Mouse (Mus musculus) kidney, embryonic 16.5 days (tissue): ENCODE measurements around the gene Sptssb. TPM values are rescaled to one million over a fixed set of nuclear protein-coding genes. Genes with fewer than 3 reads are reported as not detected.

Experiments
- ATAC-seq: fragments of 200-750 bp; cut with Nextera tagmentation; 2 replicates; pipeline ENCODE4 v1.8.0; 2017; ENCODE audit warnings: moderate TSS enrichment; ENCODE audit not compliant: low FRiP score, low TSS enrichment
- H3K27ac ChIP-seq: fragments of 300-500 bp; sonication (generic); 2 replicates; pipeline ENCODE4 v1.5.1; 2014; ENCODE audit warnings: low read length
- H3K27me3 ChIP-seq: fragments of 300-500 bp; sonication (generic); 2 replicates; pipeline ENCODE4 v1.6.1; 2014; ENCODE audit warnings: low read length, control low read depth, mixed read lengths; ENCODE audit not compliant: insufficient read depth
- H3K36me3 ChIP-seq: fragments of 300-500 bp; sonication (generic); 2 replicates; pipeline ENCODE4 v1.6.1; 2014; ENCODE audit warnings: low read length, control low read depth, mixed read lengths; ENCODE audit not compliant: insufficient read depth
- H3K4me1 ChIP-seq: fragments of 300-500 bp; sonication (generic); 2 replicates; pipeline ENCODE4 v1.6.1; 2014; ENCODE audit warnings: low read length, control low read depth, mixed read lengths; ENCODE audit not compliant: insufficient read depth
- H3K4me2 ChIP-seq: fragments of 300-500 bp; sonication (generic); replicated peaks from 2 replicates; pipeline ENCODE4 v1.6.1; 2014; ENCODE audit warnings: low read depth, low read length
- H3K4me3 ChIP-seq: fragments of 300-500 bp; sonication (generic); 2 replicates; pipeline ENCODE4 v1.5.1; 2014; ENCODE audit warnings: mild to moderate bottlenecking, low read length
- H3K9ac ChIP-seq: fragments of 300-500 bp; sonication (generic); replicated peaks from 2 replicates; pipeline ENCODE4 v1.6.1; 2014; ENCODE audit warnings: low read length
- H3K9me3 ChIP-seq: fragments of 300-500 bp; sonication (generic); 2 replicates; pipeline ENCODE4 v1.6.1; 2016; ENCODE audit warnings: low read length, control low read depth
- WGBS: fragments of 180-500 bp; shearing (Covaris S2); extraction: QIAGEN DNeasy Blood & Tissue Kit; methylation state at CpG from one replicate; pipeline ENCODE4 v1.1.7; 2014; 5-methylcytosine and 5-hydroxymethylcytosine counted together
- polyA plus RNA-seq: library from polyadenylated mRNA; unstranded; fragments of >200 nt; fragmentation: Nextera tagmentation; extraction: Ambion mirVana; gene quantifications from 2 replicates; pipeline ENCODE4 v1.2.1, GENCODE M21; 2015

Gene Sptssb
- polyA plus RNA-seq = 3.7 and 8.9 TPM in 2 replicates

DNA sequence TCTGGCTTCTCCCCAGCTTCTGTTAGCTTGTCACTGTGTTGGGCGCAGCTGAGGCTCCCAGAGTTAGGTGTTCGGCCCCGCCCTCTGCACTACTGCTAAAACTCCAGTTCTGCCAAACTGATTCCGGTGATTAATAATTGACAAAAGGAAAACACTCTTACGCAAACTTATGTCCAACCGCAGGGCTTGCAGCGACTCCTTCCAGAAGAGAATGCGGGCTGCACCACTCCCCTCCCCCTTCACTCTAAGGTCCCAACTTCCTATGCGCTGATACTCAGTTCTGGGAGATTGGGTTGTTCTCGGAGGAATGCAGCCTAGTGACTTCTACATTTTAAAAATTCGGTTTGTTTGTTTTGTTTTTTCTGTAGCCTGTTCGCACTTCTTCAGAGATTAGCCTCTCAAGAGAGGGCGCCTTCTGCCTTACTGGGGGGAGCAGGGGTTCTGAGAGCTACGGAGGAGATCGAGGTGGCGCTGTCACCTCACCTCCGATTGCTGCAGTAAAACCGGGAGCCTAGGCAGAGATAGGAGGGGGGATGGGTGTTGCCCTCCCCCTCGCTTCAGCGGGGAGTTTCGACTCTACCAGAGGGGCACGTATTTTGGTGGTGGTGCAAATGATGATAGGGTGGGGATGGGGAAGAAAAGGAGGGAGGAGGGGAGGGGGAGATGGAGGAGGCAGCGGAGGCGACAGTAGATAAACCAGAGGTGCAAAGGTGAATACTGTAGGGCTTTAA is at the start of gene Sptssb:
Sptssb (minus strand) TSS at position 83 of the 731 bp plus-strand sequence.
- Histone ChIP-seq H3K4me3 (peak within 1 kb of the TSS; percentile 50), H3K4me2 (peak within 1 kb of the TSS; percentile 83), H3K27ac (no peak within 1 kb of the TSS), H3K36me3 (no peaks in the 10 kb centered on the region), H3K27me3 (peaks cover 9% of the 10 kb centered on the region), H3K4me1 (peaks cover 12% of the 10 kb centered on the region), H3K9ac (peak within 1 kb of the TSS; percentile 52), H3K9me3 (no peaks in the 10 kb centered on the region)
- peak; percentile 82 for ATAC-seq
- WGBS = under 1% methylated on average over 24 of the region's 24 CpGs

DNA sequence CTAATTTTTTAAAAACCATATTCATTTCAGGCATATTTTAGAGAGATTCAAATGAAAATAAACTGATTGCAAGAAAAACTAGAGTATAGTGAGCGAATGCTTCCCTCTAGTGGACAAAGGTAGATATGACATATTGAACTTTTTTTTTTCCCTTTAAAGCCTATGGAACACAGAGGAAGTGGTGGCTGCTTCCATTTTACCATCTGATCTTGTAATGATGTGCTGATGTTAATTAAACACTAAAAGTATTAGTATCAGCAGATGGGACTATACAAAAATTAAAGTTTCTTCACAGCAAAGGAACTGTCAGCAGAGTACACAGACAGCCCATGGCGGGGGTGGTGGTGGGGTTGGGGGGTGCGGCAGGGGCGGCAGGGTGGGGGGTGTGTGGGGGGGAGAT is 48.3 kb upstream of the Sptssb start:
- Histone ChIP-seq H3K27ac (no peak overlapping the region), H3K4me1 (peaks cover 7% of the 10 kb centered on the region; the same call in 1 of the 2 replicates), H3K9ac (no peak overlapping the region), H3K4me3 (no peak overlapping the region), H3K9me3 (no peaks in the 10 kb centered on the region), H3K27me3 (no peaks in the 10 kb centered on the region), H3K4me2 (no peak overlapping the region), H3K36me3 (no peaks in the 10 kb centered on the region)
- ATAC-seq = no peak
- 51% methylated on average over 4 of the region's 4 CpGs for WGBS

DNA sequence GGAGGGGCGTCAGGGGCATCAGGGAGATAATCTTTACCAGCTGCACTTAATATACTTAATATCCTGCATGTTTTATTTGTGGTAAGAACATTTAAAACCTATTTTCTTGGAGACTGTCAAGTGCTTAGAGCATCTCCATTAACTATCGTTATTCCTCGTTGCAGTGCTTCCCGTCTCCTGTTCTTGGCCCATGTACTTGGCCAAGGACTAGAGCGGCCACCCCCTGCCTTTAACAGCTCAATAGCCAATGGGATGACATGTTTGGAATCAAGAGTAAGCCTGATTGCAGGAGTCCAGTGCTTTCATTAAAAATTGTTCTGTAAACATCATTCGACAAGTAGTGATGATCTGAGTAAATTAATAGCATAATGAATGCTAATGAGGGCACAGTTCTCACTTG is 47.8 kb upstream of the Sptssb start:
- Histone ChIP-seq H3K4me1 (peaks cover 1% of the 10 kb centered on the region), H3K27me3 (no peaks in the 10 kb centered on the region), H3K36me3 (no peaks in the 10 kb centered on the region), H3K9me3 (no peaks in the 10 kb centered on the region), H3K4me2 (no peak overlapping the region), H3K27ac (no peak overlapping the region), H3K9ac (no peak overlapping the region), H3K4me3 (no peak overlapping the region)
- 55% methylated on average over 6 of the region's 6 CpGs for WGBS
- no peak for ATAC-seq

DNA sequence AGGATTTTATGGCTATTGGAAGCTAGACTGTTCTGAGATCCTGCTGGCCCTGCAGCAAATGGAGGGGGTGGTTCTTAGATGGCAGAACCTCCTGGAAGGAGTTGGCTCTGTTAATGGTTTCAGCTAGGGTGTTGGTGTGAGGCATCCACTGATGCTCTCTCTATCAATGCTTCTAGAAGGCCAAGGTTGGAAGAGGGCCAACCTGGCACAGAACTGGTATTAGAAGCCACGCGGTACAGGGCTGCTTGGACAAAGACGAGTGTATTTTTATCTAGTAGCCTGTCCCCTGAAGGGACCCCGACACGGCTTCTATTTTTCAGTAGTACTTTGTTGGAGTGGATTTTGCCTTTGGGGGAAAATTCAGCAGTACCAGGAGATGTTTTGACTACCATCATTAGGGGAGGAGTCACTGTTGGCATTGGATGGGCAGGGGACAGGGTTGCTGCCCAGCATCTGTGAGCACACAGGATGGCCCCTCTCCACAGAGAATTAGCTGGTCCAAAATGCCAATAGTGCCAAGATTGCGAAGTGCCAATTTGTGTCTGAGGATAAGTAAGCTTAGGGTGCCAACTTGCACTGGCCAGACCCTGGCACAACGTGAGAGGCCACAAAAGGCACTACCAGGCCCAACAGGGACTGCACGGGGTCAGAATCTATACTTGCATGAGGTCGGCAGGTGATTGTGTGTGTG is 43.2 kb upstream of the Sptssb start:
- Histone ChIP-seq H3K4me2 (no peak overlapping the region), H3K9me3 (no peaks in the 10 kb centered on the region), H3K4me1 (no peaks in the 10 kb centered on the region; the same call in 1 of the 2 replicates), H3K27ac (no peak overlapping the region), H3K9ac (no peak overlapping the region), H3K4me3 (no peak overlapping the region), H3K36me3 (no peaks in the 10 kb centered on the region), H3K27me3 (no peaks in the 10 kb centered on the region)
- no peak for ATAC-seq
- WGBS = 87% methylated on average over 9 of the region's 9 CpGs

DNA sequence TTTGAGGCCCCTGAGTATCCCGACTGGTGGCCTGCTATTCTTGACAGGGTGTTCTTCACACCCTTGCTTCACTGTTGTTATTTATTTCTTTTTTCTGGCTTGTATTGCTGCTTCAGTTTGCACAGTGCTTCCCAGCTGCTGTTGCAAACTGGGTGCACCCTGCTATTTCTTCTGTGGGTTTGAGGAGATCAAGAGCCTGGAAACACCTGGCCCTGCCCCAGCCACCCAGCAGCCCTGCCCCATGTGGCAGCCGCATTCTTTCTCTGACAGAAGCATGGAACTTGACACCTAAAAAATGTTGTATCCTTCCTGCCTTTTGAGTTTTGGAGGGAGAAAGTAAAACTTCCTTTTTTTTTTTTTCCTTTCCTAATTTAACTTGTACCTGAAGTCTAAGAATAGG is 42.6 kb upstream of the Sptssb start:
- Histone ChIP-seq H3K4me3 (no peak overlapping the region), H3K4me2 (no peak overlapping the region), H3K9me3 (no peaks in the 10 kb centered on the region), H3K4me1 (no peaks in the 10 kb centered on the region; the same call in 1 of the 2 replicates), H3K36me3 (no peaks in the 10 kb centered on the region), H3K27me3 (no peaks in the 10 kb centered on the region), H3K27ac (no peak overlapping the region), H3K9ac (no peak overlapping the region)
- WGBS = 34% methylated on average over 2 of the region's 2 CpGs
- ATAC-seq = no peak

DNA sequence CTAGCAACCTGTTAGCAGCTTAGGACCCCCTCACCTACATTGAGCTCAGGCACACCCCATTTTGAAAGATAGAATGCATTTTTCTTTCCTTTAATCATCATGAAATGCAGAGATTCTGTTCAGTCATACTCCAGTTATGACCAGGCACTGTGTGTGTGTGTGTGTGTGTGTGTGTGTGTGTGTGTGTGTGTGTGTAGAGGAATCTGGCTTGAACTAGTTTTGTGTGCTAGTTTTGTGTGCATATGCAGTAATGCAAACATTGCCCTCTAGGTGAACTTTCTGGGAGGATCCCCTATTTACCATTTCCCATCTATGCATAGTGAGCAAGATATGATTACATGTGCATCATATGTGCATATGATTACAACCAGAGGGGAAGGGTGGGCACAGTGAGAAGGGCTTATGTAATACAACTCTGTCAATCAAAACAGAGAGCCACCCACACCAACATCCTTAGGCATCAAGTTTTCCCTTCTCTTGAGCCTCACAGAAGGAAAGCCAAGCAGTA is 42.2 kb upstream of the Sptssb start:
- Histone ChIP-seq H3K36me3 (no peaks in the 10 kb centered on the region), H3K27me3 (no peaks in the 10 kb centered on the region), H3K4me2 (no peak overlapping the region), H3K9me3 (no peaks in the 10 kb centered on the region), H3K4me3 (no peak overlapping the region), H3K9ac (no peak overlapping the region), H3K4me1 (no peaks in the 10 kb centered on the region; the same call in 1 of the 2 replicates), H3K27ac (no peak overlapping the region)
- no peak for ATAC-seq

DNA sequence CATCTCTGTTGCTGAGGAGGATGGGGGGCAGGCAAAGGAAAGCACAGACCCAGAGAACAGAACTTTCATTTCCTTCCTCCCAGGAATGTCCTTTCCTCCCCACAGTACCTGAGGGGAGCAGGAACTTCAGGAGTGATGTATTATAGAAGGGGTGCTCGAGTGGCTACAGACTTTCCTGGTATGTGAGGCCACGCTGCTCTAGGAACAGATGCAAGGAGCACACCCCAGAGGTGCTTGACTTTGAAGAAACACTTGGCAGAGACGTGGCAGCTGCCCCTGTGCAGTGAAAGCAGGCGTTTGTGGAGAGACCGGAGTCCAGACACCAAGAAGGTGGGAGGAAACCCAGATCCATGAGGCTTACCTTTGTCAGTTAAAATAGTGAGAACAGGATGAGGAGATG is 40.6 kb upstream of the Sptssb start:
- Histone ChIP-seq H3K4me1 (no peaks in the 10 kb centered on the region; the same call in 1 of the 2 replicates), H3K9me3 (no peaks in the 10 kb centered on the region), H3K27ac (no peak overlapping the region), H3K4me3 (no peak overlapping the region), H3K36me3 (no peaks in the 10 kb centered on the region), H3K9ac (no peak overlapping the region), H3K27me3 (no peaks in the 10 kb centered on the region), H3K4me2 (no peak overlapping the region)
- WGBS = 46% methylated on average over 5 of the region's 5 CpGs
- ATAC-seq = no peak

DNA sequence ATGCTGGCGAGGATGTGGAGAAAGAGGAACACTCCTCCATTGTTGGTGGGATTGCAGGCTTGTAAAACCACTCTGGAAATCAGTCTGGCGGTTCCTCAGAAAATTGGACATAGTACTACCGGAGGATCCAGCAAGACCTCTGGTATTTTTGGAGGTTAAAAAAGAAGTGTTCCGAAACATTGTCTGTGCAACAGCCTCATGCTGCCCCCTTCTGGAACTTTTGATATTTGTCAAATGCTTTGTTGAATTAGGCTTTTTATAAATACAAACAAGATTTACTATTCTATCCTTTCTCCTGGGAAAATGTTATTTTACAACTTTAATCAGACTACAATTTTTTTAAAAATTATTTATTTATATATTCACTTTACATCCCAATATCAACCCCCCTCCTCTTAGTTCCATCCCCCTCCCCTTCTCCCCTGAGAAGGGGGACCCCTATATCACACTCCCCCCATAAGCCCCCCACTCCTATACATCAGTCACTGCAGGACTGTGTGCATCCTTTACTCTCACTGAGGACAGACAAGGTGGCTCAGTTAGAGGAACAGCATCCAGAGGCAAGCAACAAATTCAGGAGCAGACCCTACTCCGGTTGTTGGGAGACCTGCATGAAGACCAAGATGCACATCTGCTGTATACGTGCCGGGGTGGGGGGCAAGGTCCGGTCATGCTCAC is 38.3 kb upstream of the Sptssb start:
- WGBS = 72% methylated on average over 7 of the region's 8 CpGs
- H3K4me1 ChIP-seq = no peaks in the 10 kb centered on the region; the same call in 1 of the 2 replicates
- H3K4me2 ChIP-seq = no peak overlapping the region
- ATAC-seq = no peak
- H3K27me3 ChIP-seq = no peaks in the 10 kb centered on the region
- H3K4me3 ChIP-seq = no peak overlapping the region
- no peaks in the 10 kb centered on the region for H3K9me3 ChIP-seq
- H3K36me3 ChIP-seq = no peaks in the 10 kb centered on the region
- H3K27ac ChIP-seq = no peak overlapping the region
- no peak overlapping the region for H3K9ac ChIP-seq

DNA sequence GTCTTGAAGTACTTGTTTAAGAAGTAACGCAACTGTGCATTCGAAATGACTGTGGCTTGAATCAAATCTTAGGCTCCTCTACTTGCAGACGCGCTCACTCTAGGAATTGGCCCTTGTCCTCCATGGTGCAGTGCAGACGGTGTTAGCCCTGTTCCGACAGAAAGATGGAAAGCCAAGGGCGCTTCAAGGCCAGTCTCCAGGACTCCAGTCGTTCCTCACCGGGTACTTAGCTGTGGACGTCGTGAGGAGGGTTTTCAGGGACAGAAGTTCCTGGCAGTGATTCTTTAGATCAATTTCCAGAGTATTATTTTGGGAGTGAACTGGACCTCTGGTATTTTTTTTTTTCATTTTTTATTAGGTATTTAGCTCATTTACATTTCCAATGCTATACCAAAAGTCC is 35.8 kb upstream of the Sptssb start:
- ATAC-seq = no peak
- Histone ChIP-seq H3K4me2 (no peak overlapping the region), H3K36me3 (no peaks in the 10 kb centered on the region), H3K27me3 (no peaks in the 10 kb centered on the region), H3K27ac (no peak overlapping the region), H3K9me3 (no peaks in the 10 kb centered on the region), H3K4me1 (no peaks in the 10 kb centered on the region), H3K9ac (no peak overlapping the region), H3K4me3 (no peak overlapping the region)
- WGBS = 86% methylated on average over 11 of the region's 11 CpGs
